Mouse (Mus musculus) ES-Bruce4 (cell line): ENCODE results near the gene Pdgfc. TPM values are rescaled to one million over a fixed set of nuclear protein-coding genes. Genes with fewer than 3 reads are reported as not detected.

ENCODE experiments used
- H3K27ac ChIP-seq: 2 replicates; pipeline ENCODE4 v1.5.1; 2012; ENCODE audit warnings: low read length, inconsistent platforms; ENCODE audit not compliant: insufficient read depth
- H3K27me3 ChIP-seq: 2 replicates; pipeline ENCODE4 v1.6.1; 2012; ENCODE audit warnings: mild to moderate bottlenecking, low read length, inconsistent platforms; ENCODE audit not compliant: control insufficient read depth, poor library complexity, insufficient read depth, severe bottlenecking
- H3K36me3 ChIP-seq: 2 replicates; pipeline ENCODE4 v1.6.1; 2012; ENCODE audit warnings: inconsistent platforms, mild to moderate bottlenecking, low read length, moderate library complexity; ENCODE audit not compliant: control insufficient read depth, poor library complexity, insufficient read depth, severe bottlenecking
- H3K4me1 ChIP-seq: one replicate; pipeline ENCODE4 v1.8.1; 2011; ENCODE audit warnings: low read length; ENCODE audit not compliant: control insufficient read depth, insufficient read depth
- H3K4me3 ChIP-seq: 2 replicates; pipeline ENCODE4 v1.5.1; 2011; ENCODE audit warnings: low read depth, mild to moderate bottlenecking, low read length
- H3K9ac ChIP-seq: 2 replicates; pipeline ENCODE4 v1.6.1; 2012; ENCODE audit warnings: low read depth, mild to moderate bottlenecking, inconsistent platforms; ENCODE audit not compliant: poor library complexity, severe bottlenecking
- H3K9me3 ChIP-seq: replicated peaks from 2 replicates; pipeline ENCODE4 v1.6.1; 2012; ENCODE audit warnings: mild to moderate bottlenecking, low read length, inconsistent platforms; ENCODE audit not compliant: control insufficient read depth, poor library complexity, insufficient read depth, severe bottlenecking
- CTCF ChIP-seq: IDR thresholded peaks from one replicate; pipeline ENCODE4 v1.8.1; 2011; ENCODE audit warnings: low read depth, low read length
- EP300 ChIP-seq: IDR thresholded peaks from 2 replicates; pipeline ENCODE4 v1.6.1; 2011; ENCODE audit warnings: low read depth, low read length; ENCODE audit not compliant: insufficient read depth
- POLR2A ChIP-seq: IDR thresholded peaks from one replicate; pipeline ENCODE4 v1.8.1; 2011; ENCODE audit warnings: low read length; ENCODE audit not compliant: insufficient read depth
- polyA plus RNA-seq: library from polyadenylated mRNA; stranded (reverse); fragments of >200 nt; gene quantifications from 2 replicates; pipeline ENCODE4 v1.2.4, GENCODE M21; 2011; ENCODE audit warnings: low read depth; ENCODE audit not compliant: missing spikeins, insufficient read depth, insufficient read length

Gene Pdgfc
- polyA plus RNA-seq, 1 experiment = 5.5 TPM

GRCm38 (mm10) chr3:81037312-81037859 lies 1.2 kb downstream of the Pdgfc start:
- TF ChIP-seq POLR2A = no peak
- no peak for TF ChIP-seq CTCF
- TF ChIP-seq EP300 = no peak
- Histone ChIP-seq H3K9me3 (no peaks in the 10 kb centered on the region), H3K4me3 (peak overlapping the region; percentile 96), H3K27me3 (no peaks in the 10 kb centered on the region), H3K9ac (peak overlapping the region; percentile 77), H3K27ac (no peak overlapping the region), H3K4me1 (no peaks in the 10 kb centered on the region), H3K36me3 (no peaks in the 10 kb centered on the region)

- Histone ChIP-seq H3K9ac (no peak overlapping the region), H3K27me3 (no peaks in the 10 kb centered on the region), H3K4me3 (no peak overlapping the region), H3K36me3 (no peaks in the 10 kb centered on the region), H3K4me1 (no peaks in the 10 kb centered on the region), H3K27ac (no peak overlapping the region), H3K9me3 (no peaks in the 10 kb centered on the region)
- peak; percentile 10 for TF ChIP-seq CTCF
- TF ChIP-seq POLR2A = no peak
- no peak for TF ChIP-seq EP300
Measured at GRCm38 (mm10) chr3:81039131-81039653, 3.0 kb downstream of the Pdgfc start.

GRCm38 (mm10) chr3:81044653-81045343 lies 8.6 kb downstream of the Pdgfc start:
- H3K27me3 ChIP-seq = no peaks in the 10 kb centered on the region
- H3K27ac ChIP-seq = no peak overlapping the region
- H3K4me3 ChIP-seq = no peak overlapping the region
- H3K36me3 ChIP-seq = no peaks in the 10 kb centered on the region
- H3K9ac ChIP-seq = no peak overlapping the region
- TF ChIP-seq POLR2A = no peak
- TF ChIP-seq EP300 = no peak
- no peak for TF ChIP-seq CTCF
- peaks cover 2% of the 10 kb centered on the region for H3K4me1 ChIP-seq
- no peaks in the 10 kb centered on the region for H3K9me3 ChIP-seq

- Histone ChIP-seq H3K4me3 (no peak overlapping the region), H3K9ac (no peak overlapping the region)
Measured at GRCm38 (mm10) chr3:81045344-81046050, 9.3 kb downstream of the Pdgfc start.

GRCm38 (mm10) chr3:81046652-81047607 lies 10.7 kb downstream of the Pdgfc start:
- peaks cover 2% of the 10 kb centered on the region for H3K4me1 ChIP-seq
- no peaks in the 10 kb centered on the region for H3K27me3 ChIP-seq
- H3K4me3 ChIP-seq = no peak overlapping the region
- H3K27ac ChIP-seq = no peak overlapping the region
- no peak overlapping the region for H3K9ac ChIP-seq
- H3K9me3 ChIP-seq = no peaks in the 10 kb centered on the region
- TF ChIP-seq POLR2A (no peak), CTCF (no peak), EP300 (no peak)
- H3K36me3 ChIP-seq = no peaks in the 10 kb centered on the region

More at GRCm38 (mm10) chr3:81045344-81046050, 9.3 kb downstream of the Pdgfc start:
- Histone ChIP-seq H3K4me1 (peaks cover 2% of the 10 kb centered on the region), H3K36me3 (no peaks in the 10 kb centered on the region), H3K27me3 (no peaks in the 10 kb centered on the region), H3K9me3 (no peaks in the 10 kb centered on the region), H3K27ac (no peak overlapping the region)
- TF ChIP-seq POLR2A (no peak), CTCF (no peak), EP300 (no peak)
